Mouse (Mus musculus): ENCODE measurements around the gene Ankrd34c.

DNA sequence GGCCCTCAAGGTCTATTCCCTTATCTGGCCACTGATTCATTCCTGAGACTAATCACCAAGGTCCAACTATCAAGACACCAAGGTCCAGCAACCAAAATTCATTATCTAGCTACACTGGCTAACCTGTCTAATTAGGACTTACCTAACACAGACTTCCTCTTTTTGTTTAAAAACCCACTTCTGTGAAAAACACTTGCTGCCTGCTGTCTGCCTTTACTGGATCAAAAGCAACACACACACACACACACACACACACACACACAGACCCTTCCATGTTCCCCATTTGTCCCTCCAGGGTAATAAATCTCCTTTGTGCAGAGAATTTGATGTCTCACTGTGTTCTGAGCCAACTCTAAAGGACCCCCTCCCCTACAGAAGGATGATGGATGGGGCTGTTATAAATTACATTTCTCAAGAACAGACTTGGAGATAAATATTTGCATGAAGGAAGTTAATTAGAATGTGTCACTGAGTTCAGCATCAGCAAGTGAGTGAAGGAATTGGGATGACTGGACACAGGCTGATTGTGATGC is 43.2 kb upstream of the Ankrd34c start:
- TF ChIP-seq CTCF (IDR thresholded peaks at IDR 0.05; ENCODE audit: control insufficient read depth, insufficient read depth, insufficient read length) (no peak), MAX (IDR thresholded peaks at IDR 0.05) (no peak)
